Mouse (Mus musculus) intestine, embryonic 16.5 days (tissue): ENCODE data around the gene Clspn. TPM values are rescaled to one million over a fixed set of nuclear protein-coding genes. Genes with fewer than 3 reads are reported as not detected.

ENCODE experiments used
- ATAC-seq: fragments of 200-750 bp; cut with Nextera tagmentation; 2 replicates; pipeline ENCODE4 v1.8.0; 2017; ENCODE audit warnings: moderate TSS enrichment, moderate library complexity
- H3K27ac ChIP-seq: fragments of 300-500 bp; sonication (generic); 2 replicates; pipeline ENCODE4 v1.5.1; 2014; ENCODE audit warnings: mild to moderate bottlenecking, low read length
- H3K27me3 ChIP-seq: fragments of 300-500 bp; sonication (generic); replicated peaks from 2 replicates; pipeline ENCODE4 v1.6.1; 2014; ENCODE audit warnings: low read length, control low read depth, mixed read lengths; ENCODE audit not compliant: control insufficient read depth, insufficient read depth
- H3K36me3 ChIP-seq: fragments of 300-500 bp; sonication (generic); 2 replicates; pipeline ENCODE4 v1.6.1; 2014; ENCODE audit warnings: low read length, control low read depth; ENCODE audit not compliant: control insufficient read depth, insufficient read depth
- H3K4me1 ChIP-seq: fragments of 300-500 bp; sonication (generic); 2 replicates; pipeline ENCODE4 v1.6.1; 2014; ENCODE audit warnings: low read length, control low read depth, mixed read lengths; ENCODE audit not compliant: control insufficient read depth, insufficient read depth
- H3K4me2 ChIP-seq: fragments of 300-500 bp; sonication (generic); 2 replicates; pipeline ENCODE4 v1.6.1; 2014; ENCODE audit warnings: low read depth, low read length, control low read depth
- H3K4me3 ChIP-seq: fragments of 300-500 bp; sonication (generic); 2 replicates; pipeline ENCODE4 v1.5.1; 2014; ENCODE audit warnings: mild to moderate bottlenecking, low read length
- H3K9ac ChIP-seq: fragments of 300-500 bp; sonication (generic); 2 replicates; pipeline ENCODE4 v1.6.1; 2014; ENCODE audit warnings: low read depth, low read length
- H3K9me3 ChIP-seq: fragments of 300-500 bp; sonication (generic); 2 replicates; pipeline ENCODE4 v1.6.1; 2016; ENCODE audit warnings: low read length, control low read depth; ENCODE audit not compliant: control insufficient read depth
- WGBS: fragments of 180-500 bp; shearing (Covaris S2); extraction: QIAGEN DNeasy Blood & Tissue Kit; methylation state at CpG from one replicate; pipeline ENCODE4 v1.1.7; 2014; 5-methylcytosine and 5-hydroxymethylcytosine counted together
- polyA plus RNA-seq: library from polyadenylated mRNA; unstranded; fragments of >200 nt; fragmentation: Nextera tagmentation; extraction: Ambion mirVana; gene quantifications from 2 replicates; pipeline ENCODE4 v1.2.1, GENCODE M21; 2015

Clspn gene
- 20.8 and 26.5 TPM in 2 replicates for polyA plus RNA-seq

- Histone ChIP-seq H3K27me3 (no peaks in the 10 kb centered on the region), H3K36me3 (0 out of 2 replicates have a peak, but pooled peaks cover 5% of the 10 kb centered on the region), H3K9me3 (no peaks in the 10 kb centered on the region), H3K4me1 (peaks cover 7% of the 10 kb centered on the region), H3K9ac (peak within 1 kb of the TSS; percentile 78), H3K4me3 (peak within 1 kb of the TSS; percentile 77), H3K27ac (peak within 1 kb of the TSS; percentile 30; the same call in 1 of the 2 replicates), H3K4me2 (peak within 1 kb of the TSS; percentile 76)
- under 1% methylated on average over 54 of the region's 54 CpGs for WGBS
- ATAC-seq = peak; percentile 99
Measured at GRCm38 (mm10) chr4:126556809-126557711, at the start of gene Clspn. Gene Clspn (plus strand): TSS chr4:126556935.

- H3K4me1 ChIP-seq = no peaks in the 10 kb centered on the region
- 56% methylated on average over 14 of the region's 14 CpGs for WGBS
- H3K4me2 ChIP-seq = 0 out of 2 replicates have a peak overlapping the region, but pooled peaks have one; percentile 5
- H3K9ac ChIP-seq = no peak overlapping the region
- peak overlapping the region; percentile 51; the same call in 1 of the 2 replicates for H3K27ac ChIP-seq
- no peaks in the 10 kb centered on the region for H3K9me3 ChIP-seq
- no peaks in the 10 kb centered on the region; the same call in 1 of the 2 replicates for H3K36me3 ChIP-seq
- no peak overlapping the region for H3K4me3 ChIP-seq
- peak; percentile 91 for ATAC-seq
- H3K27me3 ChIP-seq = no peaks in the 10 kb centered on the region
Measured at GRCm38 (mm10) chr4:126508110-126508899, 48.4 kb upstream of the Clspn start.

- Histone ChIP-seq H3K4me2 (no peak overlapping the region), H3K27ac (peak overlapping the region; percentile 51; the same call in 1 of the 2 replicates), H3K36me3 (no peaks in the 10 kb centered on the region; the same call in 1 of the 2 replicates), H3K4me3 (no peak overlapping the region), H3K27me3 (no peaks in the 10 kb centered on the region), H3K4me1 (no peaks in the 10 kb centered on the region), H3K9ac (no peak overlapping the region), H3K9me3 (no peaks in the 10 kb centered on the region)
- peak; percentile 54 for ATAC-seq
- 88% methylated on average over 2 of the region's 2 CpGs for WGBS
Measured at GRCm38 (mm10) chr4:126509072-126509471, 47.7 kb upstream of the Clspn start.

GRCm38 (mm10) chr4:126511013-126511412, 45.7 kb upstream of the Clspn start:
- Histone ChIP-seq H3K36me3 (no peaks in the 10 kb centered on the region; the same call in 1 of the 2 replicates), H3K4me3 (no peak overlapping the region), H3K4me1 (no peaks in the 10 kb centered on the region), H3K27me3 (no peaks in the 10 kb centered on the region), H3K9me3 (no peaks in the 10 kb centered on the region), H3K9ac (no peak overlapping the region), H3K27ac (no peak overlapping the region), H3K4me2 (no peak overlapping the region)
- ATAC-seq = no peak
- WGBS = 86% methylated on average over 5 of the region's 5 CpGs

DNA sequence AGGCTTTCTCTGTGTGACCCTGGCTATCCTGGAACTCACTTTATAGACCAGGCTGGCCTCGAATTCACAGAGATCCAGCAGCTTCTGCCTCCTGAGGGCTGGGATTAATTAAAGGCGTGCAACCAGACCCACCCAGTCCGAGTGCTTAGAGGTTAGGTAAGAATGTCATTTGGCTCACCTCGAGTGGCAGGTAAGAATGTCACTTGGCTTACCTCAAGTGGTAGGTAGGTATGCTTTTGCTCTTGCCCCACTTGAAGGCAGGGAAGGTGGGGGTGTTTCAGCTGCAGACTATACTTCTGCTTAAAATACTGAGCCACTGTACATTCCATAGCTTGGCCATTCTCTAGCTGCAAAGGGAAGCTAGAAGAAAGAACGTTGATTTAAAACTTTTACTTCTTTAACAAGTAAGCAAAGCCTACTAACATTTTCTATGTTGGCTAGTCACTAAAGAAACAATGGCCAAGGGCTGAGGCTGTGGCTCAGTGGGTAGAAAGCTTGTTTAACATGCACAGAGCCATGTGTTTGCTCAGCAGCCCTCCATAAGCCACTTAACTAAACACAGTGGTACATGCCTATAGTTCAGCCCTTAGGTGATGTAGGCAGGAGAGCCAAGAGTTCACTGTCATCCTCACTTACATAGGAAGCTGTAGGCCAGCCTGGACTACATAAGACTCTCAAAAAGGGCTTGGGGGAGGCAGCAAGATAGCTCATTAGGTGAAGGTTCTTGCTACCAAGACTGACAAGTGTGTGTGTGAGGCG, 44.2 kb upstream of the Clspn start:
- Histone ChIP-seq H3K27ac (no peak overlapping the region), H3K9ac (no peak overlapping the region), H3K36me3 (no peaks in the 10 kb centered on the region; the same call in 1 of the 2 replicates), H3K4me2 (no peak overlapping the region), H3K4me1 (no peaks in the 10 kb centered on the region), H3K9me3 (no peaks in the 10 kb centered on the region), H3K4me3 (no peak overlapping the region), H3K27me3 (no peaks in the 10 kb centered on the region)
- 85% methylated on average over 6 of the region's 6 CpGs for WGBS
- ATAC-seq = no peak

DNA sequence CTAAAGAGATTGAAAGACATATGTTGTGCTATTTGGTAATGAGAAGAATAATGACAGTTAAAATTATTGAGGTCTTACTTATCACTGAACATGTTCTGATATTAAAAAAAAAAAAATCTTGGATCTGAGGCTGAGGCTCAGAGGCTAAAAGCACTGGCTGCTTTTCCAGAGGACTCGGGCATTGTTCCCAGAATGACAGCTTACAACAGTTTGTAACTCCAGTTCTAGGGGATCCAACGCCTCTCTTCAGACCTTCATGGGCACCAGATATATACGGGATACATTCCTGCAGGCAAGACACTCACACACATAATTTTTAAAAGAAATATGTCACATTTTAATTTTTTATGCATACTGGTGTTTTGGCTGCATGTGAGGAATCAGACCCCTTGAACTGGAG, 30.6 kb upstream of the Clspn start:
- ATAC-seq = no peak
- H3K4me1 ChIP-seq = no peaks in the 10 kb centered on the region
- 83% methylated on average over 3 of the region's 3 CpGs for WGBS
- H3K4me3 ChIP-seq = no peak overlapping the region
- H3K36me3 ChIP-seq = no peaks in the 10 kb centered on the region
- no peak overlapping the region for H3K4me2 ChIP-seq
- no peaks in the 10 kb centered on the region for H3K9me3 ChIP-seq
- H3K27me3 ChIP-seq = no peaks in the 10 kb centered on the region
- no peak overlapping the region for H3K9ac ChIP-seq
- no peak overlapping the region for H3K27ac ChIP-seq

DNA sequence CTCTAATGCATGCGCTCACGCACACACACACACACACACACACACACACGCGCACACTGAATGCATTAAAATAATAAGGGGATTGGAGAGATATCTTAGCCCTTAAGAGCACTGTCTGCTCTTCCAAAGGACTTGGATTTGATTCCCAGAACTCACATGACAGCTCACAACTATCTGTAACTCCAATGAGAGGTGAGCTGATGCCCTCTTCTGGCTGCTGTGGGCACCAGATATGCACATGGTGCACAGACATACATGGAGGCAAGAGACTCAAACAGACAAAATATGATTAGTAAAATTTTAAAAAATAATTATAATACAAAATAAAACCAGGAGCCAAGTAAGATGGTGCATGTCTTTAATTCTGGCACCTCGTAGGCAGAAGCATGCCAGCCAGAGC, 29.9 kb upstream of the Clspn start:
- H3K4me2 ChIP-seq = no peak overlapping the region
- H3K27me3 ChIP-seq = no peaks in the 10 kb centered on the region
- H3K9ac ChIP-seq = no peak overlapping the region
- ATAC-seq = no peak
- 88% methylated on average over 5 of the region's 5 CpGs for WGBS
- H3K9me3 ChIP-seq = no peaks in the 10 kb centered on the region
- H3K36me3 ChIP-seq = no peaks in the 10 kb centered on the region
- H3K4me1 ChIP-seq = no peaks in the 10 kb centered on the region
- no peak overlapping the region for H3K4me3 ChIP-seq
- no peak overlapping the region for H3K27ac ChIP-seq

DNA sequence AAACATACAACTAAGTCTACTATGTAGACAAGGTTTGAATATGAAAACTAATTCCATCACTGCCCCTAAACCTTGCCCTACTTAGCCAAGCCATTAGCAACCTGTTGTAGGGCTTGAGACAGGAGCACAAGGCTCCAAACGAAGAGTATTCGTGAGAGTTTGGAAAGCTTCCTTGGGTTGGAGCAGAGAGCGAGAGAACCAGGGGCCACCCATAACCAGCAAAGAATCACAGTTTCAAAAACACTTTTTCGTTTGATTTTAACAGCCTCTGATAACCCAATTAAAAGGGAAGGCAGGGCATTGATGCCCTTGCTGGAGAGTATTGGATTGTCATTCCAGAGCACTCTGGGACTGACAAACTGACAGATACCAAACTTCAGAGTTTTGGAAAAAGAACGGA, 24.4 kb upstream of the Clspn start:
- Histone ChIP-seq H3K9me3 (no peaks in the 10 kb centered on the region), H3K4me1 (no peaks in the 10 kb centered on the region), H3K27ac (no peak overlapping the region), H3K9ac (peak overlapping the region; percentile 82; the same call in 1 of the 2 replicates), H3K27me3 (no peaks in the 10 kb centered on the region), H3K4me2 (peak overlapping the region; percentile 70), H3K4me3 (peak overlapping the region; percentile 93), H3K36me3 (no peaks in the 10 kb centered on the region)
- no peak for ATAC-seq
- WGBS = 48% methylated on average over 5 of the region's 5 CpGs
